Mouse (Mus musculus): ENCODE measurements at regions not wholly inside any gene's neighbourhood (a gene's known extent, or its start where the extent isn't known, plus 50 kb on each side); places are given as distances from the start of the nearest gene placed in this dataset.

- in situ Hi-C loops (cut with MboI, MseI): no loop called here
Measured at GRCm38 (mm10) chrX:24062389-24062788, 103.7 kb upstream of the Gm4985 start.

DNA sequence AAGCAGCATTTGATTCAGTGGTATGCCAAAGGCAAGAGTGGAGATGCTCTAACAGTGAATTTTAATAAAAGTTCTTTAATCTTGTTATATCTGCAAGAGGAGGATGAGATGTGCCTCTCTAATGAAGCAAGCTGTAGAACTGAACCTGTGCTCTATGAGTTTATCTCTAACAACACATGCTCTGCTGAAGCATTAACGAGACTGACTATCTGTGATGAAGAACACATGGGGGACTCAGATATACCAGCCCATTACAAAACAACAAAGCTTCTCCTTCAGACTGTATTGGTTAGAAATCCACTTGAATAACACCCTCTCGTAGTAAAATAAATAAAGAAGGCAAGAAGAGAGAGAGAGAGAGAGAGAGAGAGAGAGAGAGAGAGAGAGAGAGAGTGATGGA, 53.4 kb upstream of the Gm4985 start:
- in situ Hi-C loops (cut with MboI, MseI): loop anchor here in 1 of 2 experiments (10.0 kb wide), 1 partner anchor 1487 kb away; no protein-coding TSS in a partner anchor
